Mouse (Mus musculus) liver, embryonic 14.5 days (tissue): Measurements from ENCODE around the gene Smarcc2. TPM values are rescaled to one million over a fixed set of nuclear protein-coding genes. Genes with fewer than 3 reads are reported as not detected.
"Not testable (repeated sequence)": the region's sequence is repeated elsewhere in the genome, so short reads cannot be mapped to it uniquely, and the experiment has no call there.

Experiments
- ATAC-seq: fragments of 200-750 bp; cut with Nextera tagmentation; 2 replicates; pipeline ENCODE4 v1.8.0; 2017; ENCODE audit warnings: moderate number of reproducible peaks, mild to moderate bottlenecking, moderate library complexity; ENCODE audit not compliant: insufficient read depth
- DNase-seq, 3 experiments: peaks; one replicate each; pipeline ENCODE4 v3.0.0-alpha.2; 2012 to 2013; ENCODE audit warnings: low read depth in 3 of 3, low spot score in 3 of 3
- H3K27ac ChIP-seq: fragments of 300-500 bp; sonication (generic); 2 replicates; pipeline ENCODE4 v1.5.1; 2014; ENCODE audit warnings: moderate library complexity, mild to moderate bottlenecking, control low read depth, inconsistent platforms
- H3K27me3 ChIP-seq: fragments of 300-500 bp; sonication (generic); 2 replicates; pipeline ENCODE4 v1.6.1; 2014; ENCODE audit warnings: mild to moderate bottlenecking, low read length, moderate library complexity; ENCODE audit not compliant: control insufficient read depth, insufficient read depth
- H3K36me3 ChIP-seq: fragments of 300-500 bp; sonication (generic); replicated peaks from 2 replicates; pipeline ENCODE4 v1.6.1; 2014; ENCODE audit warnings: low read depth; ENCODE audit not compliant: control insufficient read depth, insufficient read depth
- H3K4me1 ChIP-seq, 2 experiments: fragments of 200-500 bp in 1 of 2; fragments of 300-500 bp in 1 of 2; sonication (generic) in 1 of 2; replicated peaks; 2 replicates each; pipeline ENCODE4 v1.6.1; 2012 to 2014; ENCODE audit warnings: antibody characterized with exemption in 1 of 2, inconsistent platforms in 1 of 2, low read length in 1 of 2; ENCODE audit not compliant: control insufficient read depth in 2 of 2, insufficient read depth in 2 of 2
- H3K4me2 ChIP-seq: fragments of 300-500 bp; sonication (generic); 2 replicates; pipeline ENCODE4 v1.6.1; 2014; ENCODE audit warnings: low read depth, mild to moderate bottlenecking, control low read depth, moderate library complexity
- H3K4me3 ChIP-seq, 2 experiments: fragments of 200-500 bp in 1 of 2; fragments of 300-500 bp in 1 of 2; sonication (generic) in 1 of 2; 2 replicates each; pipeline ENCODE4 v1.5.1; 2012 to 2014; ENCODE audit warnings: low read depth in 2 of 2, low read length in 2 of 2, mild to moderate bottlenecking in 2 of 2, control low read depth in 1 of 2, inconsistent platforms in 1 of 2, moderate library complexity in 1 of 2; ENCODE audit not compliant: insufficient read depth in 1 of 2
- H3K9ac ChIP-seq: fragments of 300-500 bp; sonication (generic); replicated peaks from 2 replicates; pipeline ENCODE4 v1.6.1; 2014; ENCODE audit warnings: mild to moderate bottlenecking, control low read depth, moderate library complexity
- H3K9me3 ChIP-seq: fragments of 300-500 bp; sonication (generic); 2 replicates; pipeline ENCODE4 v1.6.1; 2016; ENCODE audit warnings: low read length, mixed read lengths; ENCODE audit not compliant: control insufficient read depth
- CTCF ChIP-seq: IDR thresholded peaks from 2 replicates; pipeline ENCODE4 v1.5.1; 2016; ENCODE audit warnings: antibody characterized with exemption, low read depth, control low read depth
- EP300 ChIP-seq: IDR thresholded peaks from 2 replicates; pipeline ENCODE4 v1.6.1; 2016; ENCODE audit warnings: antibody characterized with exemption, low read depth
- WGBS: fragments of 180-500 bp; shearing (Covaris S2); extraction: QIAGEN DNeasy Blood & Tissue Kit; methylation state at CpG from one replicate; pipeline ENCODE4 v1.1.7; 2014; ENCODE audit not compliant: insufficient replicate concordance; 5-methylcytosine and 5-hydroxymethylcytosine counted together
- polyA plus RNA-seq, 2 experiments: library from polyadenylated mRNA; depleted of rRNA in 1 of 2; stranded (reverse) in 1 of 2; unstranded in 1 of 2; fragments of >200 nt; fragmentation: Nextera tagmentation in 1 of 2; extraction: Ambion mirVana in 1 of 2; gene quantifications; 2 replicates each; pipeline versions ENCODE4 v1.2.1 to v1.2.3; 2012 to 2014

The Smarcc2 gene
- polyA plus RNA-seq, 2 experiments: 27.7 to 29.8 TPM

- Histone ChIP-seq H3K36me3 (peaks cover 39% of the 10 kb centered on the region), H3K27ac (no peak overlapping the region)
- 66% methylated on average over 5 of the region's 5 CpGs for WGBS
These were observed 31.9 kb downstream of the Smarcc2 start for GRCm38 (mm10) chr10:128490912-128491311.

GRCm38 (mm10) chr10:128491495-128491894, 32.4 kb downstream of the Smarcc2 start:
- H3K4me1 ChIP-seq: peaks cover 13 to 27% of the 10 kb centered on the region in 2 experiments
- no peak overlapping the region; the same call in 1 of the 2 replicates for H3K9ac ChIP-seq
- no peaks in the 10 kb centered on the region for H3K27me3 ChIP-seq
- H3K27ac ChIP-seq: no peak overlapping the region
- H3K9me3 ChIP-seq: no peaks in the 10 kb centered on the region
- DNase-seq (no peak), ATAC-seq (no peak)
- TF ChIP-seq EP300 (no peak), CTCF (no peak)
- H3K4me2 ChIP-seq: peak overlapping the region; percentile 68
- peak overlapping the region in 1 of 2 experiments; percentile 92; a peak in 2 of 4 replicates for H3K4me3 ChIP-seq
- H3K36me3 ChIP-seq: peaks cover 37% of the 10 kb centered on the region
- WGBS: 50% methylated on average over 6 of the region's 6 CpGs

More at GRCm38 (mm10) chr10:128490912-128491311, 31.9 kb downstream of the Smarcc2 start:
- no peak overlapping the region for H3K4me2 ChIP-seq
- no peaks in the 10 kb centered on the region for H3K9me3 ChIP-seq
- no peaks in the 10 kb centered on the region for H3K27me3 ChIP-seq
- no peak for TF ChIP-seq EP300
- TF ChIP-seq CTCF: no peak
- no peak overlapping the region for H3K4me3 ChIP-seq
- H3K9ac ChIP-seq: no peak overlapping the region
- H3K4me1 ChIP-seq: peaks cover 13 to 27% of the 10 kb centered on the region in 2 experiments
- ATAC-seq (no peak), DNase-seq (no peak)

- Histone ChIP-seq H3K36me3 (peaks cover 36% of the 10 kb centered on the region), H3K9ac (peak overlapping the region; percentile 96), H3K4me2 (peak overlapping the region; percentile 68), H3K4me3 (peak overlapping the region; percentile 92 to 99), H3K4me1 (peaks cover 13 to 27% of the 10 kb centered on the region in 2 experiments)
- ATAC-seq, H3K9me3 ChIP-seq, H3K27me3 ChIP-seq, DNase-seq, H3K27ac ChIP-seq: not testable (repeated sequence)
- 45% methylated on average over 8 of the region's 8 CpGs for whole genome bisulfite sequencing
These were observed 33.0 kb downstream of the Smarcc2 start for GRCm38 (mm10) chr10:128492051-128492450.

DNA sequence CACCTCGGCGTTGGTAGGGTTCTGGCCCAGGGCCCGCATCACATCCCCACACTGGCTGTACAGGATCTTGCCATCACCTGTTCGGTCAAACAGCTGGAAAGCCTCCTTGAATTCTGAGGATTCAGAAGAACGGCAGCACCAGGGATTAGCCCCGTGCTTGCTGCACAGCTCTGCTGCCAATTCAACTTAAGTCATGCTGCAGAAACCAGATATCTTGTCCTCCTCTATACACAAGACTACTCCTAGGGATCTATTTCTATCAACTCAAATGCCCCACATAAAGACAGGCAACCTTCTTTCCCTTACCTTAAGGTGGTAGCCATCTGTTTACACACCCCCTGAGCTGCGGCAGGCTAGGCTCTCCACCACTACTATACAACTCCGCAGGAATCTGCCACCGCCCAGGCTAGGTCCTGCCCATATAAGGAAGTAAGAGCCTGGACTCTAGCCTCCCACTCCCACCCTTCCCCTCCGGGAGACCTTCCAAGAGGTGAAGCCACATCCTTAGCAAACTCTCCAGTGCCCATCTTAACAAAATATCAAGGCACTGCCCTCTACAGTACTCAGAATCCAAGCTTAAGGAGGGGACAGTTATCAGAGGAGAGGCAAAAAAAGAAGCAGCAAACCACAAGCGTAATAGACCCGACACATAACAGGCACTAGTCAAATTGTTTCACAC, 33.7 kb downstream of the Smarcc2 start:
- peak overlapping the region; percentile 88 for H3K27ac ChIP-seq
- no peaks in the 10 kb centered on the region for H3K9me3 ChIP-seq
- peak overlapping the region; percentile 96 for H3K9ac ChIP-seq
- no peak for TF ChIP-seq CTCF
- TF ChIP-seq EP300: no peak
- 22% methylated on average over 12 of the region's 12 CpGs for WGBS
- H3K4me2 ChIP-seq: peak overlapping the region; percentile 68
- H3K4me1 ChIP-seq: peaks cover 13 to 27% of the 10 kb centered on the region in 2 experiments
- DNase-seq: peak in 2 of 3 experiments; percentile 39 to 40
- ATAC-seq: peak; percentile 47
- peaks cover 29% of the 10 kb centered on the region for H3K36me3 ChIP-seq
- peak overlapping the region; percentile 92 to 99 for H3K4me3 ChIP-seq
- no peaks in the 10 kb centered on the region for H3K27me3 ChIP-seq

DNA sequence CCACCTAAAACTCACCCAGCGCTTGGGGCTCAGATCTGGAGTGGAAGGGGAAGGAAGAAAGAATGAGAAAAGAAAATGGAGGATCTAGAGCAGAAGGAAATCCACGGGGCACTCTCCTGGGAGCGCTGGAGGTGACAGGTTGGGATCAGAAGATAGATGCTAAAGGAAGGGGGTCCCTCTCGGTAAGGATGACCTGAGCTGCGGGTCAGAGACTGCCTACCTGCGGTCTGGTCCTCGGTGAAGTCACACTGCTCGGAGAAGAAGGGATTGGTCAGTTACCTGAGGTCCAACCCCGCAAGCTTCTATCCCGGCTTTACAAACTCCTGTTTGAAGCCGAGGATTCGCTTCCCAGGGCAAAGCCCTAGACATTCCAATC, 34.3 kb downstream of the Smarcc2 start:
- Histone ChIP-seq H3K9me3 (no peaks in the 10 kb centered on the region), H3K4me1 (peaks cover 16 to 29% of the 10 kb centered on the region in 2 experiments), H3K36me3 (peaks cover 26% of the 10 kb centered on the region), H3K27me3 (no peaks in the 10 kb centered on the region), H3K27ac (peak overlapping the region; percentile 88), H3K4me2 (peak overlapping the region; percentile 68), H3K9ac (peak overlapping the region; percentile 96), H3K4me3 (peak overlapping the region; percentile 92 to 99)
- WGBS: under 1% methylated on average over 12 of the region's 12 CpGs
- DNase-seq (no peak), ATAC-seq (peak; percentile 53)
- TF ChIP-seq CTCF (no peak), EP300 (no peak)
